In the genomic region with DNA sequence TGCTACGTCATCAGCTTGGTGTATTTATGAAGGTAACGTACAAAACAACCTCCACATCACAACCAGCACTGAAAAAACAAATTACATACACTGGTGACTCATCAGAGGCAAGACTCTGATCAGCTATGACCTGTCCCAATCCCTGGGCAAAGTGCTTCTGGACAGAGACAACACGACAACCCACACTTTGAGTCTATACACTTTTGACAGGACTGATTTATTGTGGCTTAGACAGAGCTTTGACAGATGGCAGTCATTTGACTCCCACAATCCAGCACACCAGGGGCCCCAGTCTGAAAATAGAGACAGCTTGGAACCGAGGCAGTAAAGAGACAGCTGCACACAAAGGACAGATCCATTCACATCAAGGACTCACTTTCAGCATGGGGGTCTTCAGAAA, we compare ENCODE assay signal across 24 mouse cellular contexts. TPM values are rescaled to one million over a fixed set of nuclear protein-coding genes. Genes with fewer than 3 reads are reported as not detected.
DNase-seq lines count a peak whose midpoint lies in the region; ATAC-seq lines count a peak whose summit lies in the region.
"Had no signal": no experiment of that assay in that cellular context is flagged by ENCODE, and none has a peak within 500 bp of the region (broad histone marks: within the 10 kb centered on the region; RNA-seq: fewer than 3 reads in every experiment).

No protein-coding gene starts in this region.

- no peak overlapping the region for H3K9ac ChIP-seq in embryonic facial prominence, embryonic 14.5 days (ENCODE audit: low read depth, low read length)
- H3K9ac ChIP-seq in hindbrain, embryonic 13.5 days = no peak overlapping the region
- no peak overlapping the region for H3K9ac ChIP-seq in hindbrain, embryonic 16.5 days (ENCODE audit: low read depth, low read length)
- no peak overlapping the region for H3K9ac ChIP-seq in neural tube, embryonic 13.5 days
- no peak overlapping the region for H3K9ac ChIP-seq in neural tube, embryonic 15.5 days (replicated peaks)
- H3K9ac ChIP-seq: heart, embryonic 13.5 days; limb, embryonic 12.5 days; liver, embryonic 15.5 days had no signal

- H3K36me3 ChIP-seq in embryonic facial prominence, embryonic 14.5 days (ENCODE audit: control insufficient read depth, insufficient read depth, low read length) = no peaks in the 10 kb centered on the region
- H3K36me3 ChIP-seq in embryonic facial prominence, embryonic 10.5 days (replicated peaks) = peaks cover 25% of the 10 kb centered on the region
- H3K36me3 ChIP-seq in hindbrain, embryonic 13.5 days = peaks cover 45% of the 10 kb centered on the region
- H3K36me3 ChIP-seq in hindbrain, embryonic 16.5 days (ENCODE audit: control insufficient read depth, insufficient read depth, low read length) = peaks cover 7% of the 10 kb centered on the region
- peaks cover 57% of the 10 kb centered on the region for H3K36me3 ChIP-seq in neural tube, embryonic 13.5 days
- H3K36me3 ChIP-seq in neural tube, embryonic 15.5 days = peaks cover 28% of the 10 kb centered on the region
- H3K36me3 ChIP-seq: G1E; liver, embryonic 15.5 days had no signal

- no peaks in the 10 kb centered on the region for H3K4me1 ChIP-seq in embryonic facial prominence, embryonic 14.5 days (ENCODE audit: control insufficient read depth, insufficient read depth, low read length)
- H3K4me1 ChIP-seq in embryonic facial prominence, embryonic 10.5 days = peaks cover 14% of the 10 kb centered on the region
- H3K4me1 ChIP-seq in hindbrain, embryonic 13.5 days (replicated peaks) = peaks cover 4% of the 10 kb centered on the region; the same call in 1 of the 2 replicates
- H3K4me1 ChIP-seq in hindbrain, embryonic 16.5 days (ENCODE audit: control insufficient read depth, insufficient read depth, low read depth, low read length) = no peaks in the 10 kb centered on the region
- peaks cover 4% of the 10 kb centered on the region; the same call in 1 of the 2 replicates for H3K4me1 ChIP-seq in neural tube, embryonic 13.5 days (replicated peaks)
- no peaks in the 10 kb centered on the region for H3K4me1 ChIP-seq in neural tube, embryonic 15.5 days
- H3K4me1 ChIP-seq: limb, embryonic 12.5 days had no signal

- 54% methylated on average over 4 of the region's 4 CpGs for WGBS in embryonic facial prominence, embryonic 14.5 days
- 70% methylated on average over 4 of the region's 4 CpGs for WGBS in embryonic facial prominence, embryonic 10.5 days
- WGBS in hindbrain, embryonic 13.5 days = 45% methylated on average over 4 of the region's 4 CpGs
- 49% methylated on average over 4 of the region's 4 CpGs for WGBS in hindbrain, embryonic 16.5 days
- 35% methylated on average over 4 of the region's 4 CpGs for WGBS in neural tube, embryonic 13.5 days
- 39% methylated on average over 4 of the region's 4 CpGs for WGBS in neural tube, embryonic 15.5 days

- no peak overlapping the region; the same call in 1 of the 2 replicates for H3K27ac ChIP-seq in embryonic facial prominence, embryonic 14.5 days (replicated peaks; ENCODE audit: low read depth, low read length)
- no peak overlapping the region for H3K27ac ChIP-seq in embryonic facial prominence, embryonic 10.5 days (replicated peaks)
- 0 out of 2 replicates have a peak overlapping the region, but pooled peaks have one; percentile 6 for H3K27ac ChIP-seq in hindbrain, embryonic 13.5 days
- no peak overlapping the region for H3K27ac ChIP-seq in hindbrain, embryonic 16.5 days (ENCODE audit: low read depth, low read length)
- 0 out of 2 replicates have a peak overlapping the region, but pooled peaks have one; percentile 2 for H3K27ac ChIP-seq in neural tube, embryonic 13.5 days (replicated peaks)
- no peak overlapping the region for H3K27ac ChIP-seq in neural tube, embryonic 15.5 days (replicated peaks)
- H3K27ac ChIP-seq: heart, embryonic 13.5 days; hindbrain, postnatal 0 days; limb, embryonic 12.5 days; liver, embryonic 15.5 days had no signal

- no peaks in the 10 kb centered on the region for H3K27me3 ChIP-seq in embryonic facial prominence, embryonic 14.5 days (replicated peaks; ENCODE audit: control insufficient read depth, insufficient read depth, low read length)
- no peaks in the 10 kb centered on the region for H3K27me3 ChIP-seq in embryonic facial prominence, embryonic 10.5 days (replicated peaks; ENCODE audit: low read depth, poor library complexity, severe bottlenecking)
- no peaks in the 10 kb centered on the region for H3K27me3 ChIP-seq in hindbrain, embryonic 13.5 days
- H3K27me3 ChIP-seq in hindbrain, embryonic 16.5 days (replicated peaks; ENCODE audit: control insufficient read depth, insufficient read depth, low read length) = no peaks in the 10 kb centered on the region
- no peaks in the 10 kb centered on the region for H3K27me3 ChIP-seq in neural tube, embryonic 13.5 days
- H3K27me3 ChIP-seq in neural tube, embryonic 15.5 days (replicated peaks) = no peaks in the 10 kb centered on the region
- H3K27me3 ChIP-seq: heart, embryonic 13.5 days; limb, embryonic 12.5 days; liver, embryonic 15.5 days had no signal

- DNase-seq in embryonic facial prominence, embryonic 14.5 days (ENCODE audit: low spot score) = peak; percentile 48
- no peak for DNase-seq in embryonic facial prominence, embryonic 10.5 days (ENCODE audit: low spot score)
- no peak for DNase-seq in urinary bladder, postnatal 36 days (ENCODE audit: low spot score in 2 of 2)
- DNase-seq in kidney, adult 9 months = no peak
- DNase-seq: adrenal gland, postnatal 10 days; cerebellum, adult 9-11 months; kidney, adult 2 months; kidney, postnatal 25 days; lung, postnatal 14 days; thymus, postnatal 36 days had no signal

- H3K4me3 ChIP-seq in embryonic facial prominence, embryonic 14.5 days (ENCODE audit: low read depth, low read length) = no peak overlapping the region
- H3K4me3 ChIP-seq in embryonic facial prominence, embryonic 10.5 days = no peak overlapping the region
- no peak overlapping the region for H3K4me3 ChIP-seq in hindbrain, embryonic 13.5 days
- no peak overlapping the region for H3K4me3 ChIP-seq in hindbrain, embryonic 16.5 days (ENCODE audit: low read length)
- H3K4me3 ChIP-seq in neural tube, embryonic 13.5 days = no peak overlapping the region
- H3K4me3 ChIP-seq in neural tube, embryonic 15.5 days (replicated peaks) = no peak overlapping the region
- H3K4me3 ChIP-seq: heart, embryonic 13.5 days; limb, embryonic 12.5 days; liver, embryonic 15.5 days had no signal

- no peak overlapping the region for H3K4me2 ChIP-seq in embryonic facial prominence, embryonic 14.5 days (ENCODE audit: low read depth, low read length)
- no peak overlapping the region for H3K4me2 ChIP-seq in hindbrain, embryonic 13.5 days
- H3K4me2 ChIP-seq in hindbrain, embryonic 16.5 days (ENCODE audit: low read length) = no peak overlapping the region
- no peak overlapping the region for H3K4me2 ChIP-seq in neural tube, embryonic 13.5 days
- H3K4me2 ChIP-seq in neural tube, embryonic 15.5 days = no peak overlapping the region
- H3K4me2 ChIP-seq: heart, embryonic 13.5 days; limb, embryonic 12.5 days; liver, embryonic 15.5 days had no signal

- no peaks in the 10 kb centered on the region for H3K9me3 ChIP-seq in embryonic facial prominence, embryonic 14.5 days (ENCODE audit: control insufficient read depth, low read length)
- H3K9me3 ChIP-seq in embryonic facial prominence, embryonic 10.5 days = no peaks in the 10 kb centered on the region
- H3K9me3 ChIP-seq in hindbrain, embryonic 13.5 days = no peaks in the 10 kb centered on the region
- H3K9me3 ChIP-seq in hindbrain, embryonic 16.5 days (ENCODE audit: control insufficient read depth, low read length) = no peaks in the 10 kb centered on the region
- H3K9me3 ChIP-seq in neural tube, embryonic 13.5 days = no peaks in the 10 kb centered on the region
- H3K9me3 ChIP-seq in neural tube, embryonic 15.5 days (replicated peaks) = no peaks in the 10 kb centered on the region
- H3K9me3 ChIP-seq: G1E; heart, embryonic 13.5 days; liver, embryonic 15.5 days had no signal

- ATAC-seq in embryonic facial prominence, embryonic 14.5 days (ENCODE audit: low read depth) = peak; percentile 57; the same call in 1 of the 2 replicates
- ATAC-seq in hindbrain, embryonic 13.5 days (ENCODE audit: low FRiP score) = no peak
- no peak for ATAC-seq in hindbrain, embryonic 16.5 days
- no peak for ATAC-seq in neural tube, embryonic 13.5 days (ENCODE audit: low read depth)
- no peak for ATAC-seq in neural tube, embryonic 15.5 days (ENCODE audit: low FRiP score)
- ATAC-seq: activated CD4-positive, CD25-positive, alpha-beta regulatory T cell, adult 4 months; forebrain, embryonic 14.5 days; hindbrain, postnatal 0 days; midbrain, embryonic 16.5 days had no signal

RNA-seq across cellular contexts. Expression of gene Dusp3, which starts 12.7 kb away (rescaled TPM):
- polyA plus RNA-seq in embryonic facial prominence, embryonic 14.5 days (2014; fragmentation: Nextera tagmentation; extraction: Ambion mirVana) = 33.3 and 38.3 TPM in 2 replicates
- polyA plus RNA-seq in embryonic facial prominence, embryonic 10.5 days (2016; fragmentation: Nextera tagmentation; extraction: Ambion mirVana) = 11.0 and 11.7 TPM in 2 replicates
- polyA plus RNA-seq in hindbrain, embryonic 13.5 days (2015; fragmentation: Nextera tagmentation; extraction: Ambion mirVana) = 15.4 and 16.0 TPM in 2 replicates
- polyA plus RNA-seq in hindbrain, embryonic 16.5 days (2015; fragmentation: Nextera tagmentation; extraction: Ambion mirVana) = 32.1 and 33.4 TPM in 2 replicates
- polyA plus RNA-seq in neural tube, embryonic 13.5 days (2015; fragmentation: Nextera tagmentation; extraction: Ambion mirVana) = 19.7 and 20.2 TPM in 2 replicates
- 26.4 and 28.9 TPM in 2 replicates for polyA plus RNA-seq in neural tube, embryonic 15.5 days (2015; fragmentation: Nextera tagmentation; extraction: Ambion mirVana)

RNA-seq across cellular contexts. Expression of gene Cfap97d1, which starts 15.4 kb away (rescaled TPM):
- not detected in 2 replicates for polyA plus RNA-seq in embryonic facial prominence, embryonic 14.5 days (2014; fragmentation: Nextera tagmentation; extraction: Ambion mirVana)
- polyA plus RNA-seq in embryonic facial prominence, embryonic 10.5 days (2016; fragmentation: Nextera tagmentation; extraction: Ambion mirVana) = not detected in 2 replicates
- polyA plus RNA-seq in hindbrain, embryonic 13.5 days (2015; fragmentation: Nextera tagmentation; extraction: Ambion mirVana) = not detected in 2 replicates
- not detected in 2 replicates for polyA plus RNA-seq in hindbrain, embryonic 16.5 days (2015; fragmentation: Nextera tagmentation; extraction: Ambion mirVana)
- not detected in 2 replicates for polyA plus RNA-seq in neural tube, embryonic 13.5 days (2015; fragmentation: Nextera tagmentation; extraction: Ambion mirVana)
- not detected in 2 replicates for polyA plus RNA-seq in neural tube, embryonic 15.5 days (2015; fragmentation: Nextera tagmentation; extraction: Ambion mirVana)
- polyA plus RNA-seq: activated CD4-positive, CD25-positive, alpha-beta regulatory T cell, adult 4 months; cortical plate, adult 2 months; forebrain, embryonic 14.5 days; G1E; heart, embryonic 13.5 days; hindbrain, postnatal 0 days; kidney, adult 2 months; limb, embryonic 12.5 days; liver, embryonic 15.5 days; midbrain, embryonic 16.5 days; small intestine, adult 2 months had no signal

RNA-seq across cellular contexts. Expression of gene Mpp3, which starts 28.8 kb away (rescaled TPM):
- 6.3 and 6.4 TPM in 2 replicates for polyA plus RNA-seq in embryonic facial prominence, embryonic 14.5 days (2014; fragmentation: Nextera tagmentation; extraction: Ambion mirVana)
- polyA plus RNA-seq in embryonic facial prominence, embryonic 10.5 days (2016; fragmentation: Nextera tagmentation; extraction: Ambion mirVana) = 8.2 and 10.3 TPM in 2 replicates
- polyA plus RNA-seq in hindbrain, embryonic 13.5 days (2015; fragmentation: Nextera tagmentation; extraction: Ambion mirVana) = 43.5 and 45.9 TPM in 2 replicates
- 59.3 and 62.7 TPM in 2 replicates for polyA plus RNA-seq in hindbrain, embryonic 16.5 days (2015; fragmentation: Nextera tagmentation; extraction: Ambion mirVana)
- polyA plus RNA-seq in neural tube, embryonic 13.5 days (2015; fragmentation: Nextera tagmentation; extraction: Ambion mirVana) = 44.4 and 49.6 TPM in 2 replicates
- polyA plus RNA-seq in neural tube, embryonic 15.5 days (2015; fragmentation: Nextera tagmentation; extraction: Ambion mirVana) = 49.6 and 56.6 TPM in 2 replicates
- polyA plus RNA-seq: G1E had no signal

RNA-seq across cellular contexts. Expression of gene Sost, which starts 32.7 kb away (rescaled TPM):
- polyA plus RNA-seq in embryonic facial prominence, embryonic 14.5 days (2014; fragmentation: Nextera tagmentation; extraction: Ambion mirVana) = not detected in 2 replicates
- polyA plus RNA-seq in embryonic facial prominence, embryonic 10.5 days (2016; fragmentation: Nextera tagmentation; extraction: Ambion mirVana) = 0.20 and 0.30 TPM in 2 replicates
- polyA plus RNA-seq in hindbrain, embryonic 13.5 days (2015; fragmentation: Nextera tagmentation; extraction: Ambion mirVana) = 0.42 TPM in 1 of 2 replicates, not detected in the other
- 0.10 and 0.12 TPM in 2 replicates for polyA plus RNA-seq in hindbrain, embryonic 16.5 days (2015; fragmentation: Nextera tagmentation; extraction: Ambion mirVana)
- 0.08 and 0.14 TPM in 2 replicates for polyA plus RNA-seq in neural tube, embryonic 13.5 days (2015; fragmentation: Nextera tagmentation; extraction: Ambion mirVana)
- 0.23 TPM in 1 of 2 replicates, not detected in the other for polyA plus RNA-seq in neural tube, embryonic 15.5 days (2015; fragmentation: Nextera tagmentation; extraction: Ambion mirVana)
- polyA plus RNA-seq: activated CD4-positive, CD25-positive, alpha-beta regulatory T cell, adult 4 months; forebrain, embryonic 14.5 days; G1E; midbrain, embryonic 16.5 days; small intestine, adult 2 months had no signal

RNA-seq across cellular contexts. Expression of gene Cd300lg, which starts 41.8 kb away (rescaled TPM):
- 0.70 and 0.85 TPM in 2 replicates for polyA plus RNA-seq in embryonic facial prominence, embryonic 14.5 days (2014; fragmentation: Nextera tagmentation; extraction: Ambion mirVana)
- polyA plus RNA-seq in embryonic facial prominence, embryonic 10.5 days (2016; fragmentation: Nextera tagmentation; extraction: Ambion mirVana) = 0.28 and 0.51 TPM in 2 replicates
- polyA plus RNA-seq in hindbrain, embryonic 13.5 days (2015; fragmentation: Nextera tagmentation; extraction: Ambion mirVana) = 0.38 and 0.53 TPM in 2 replicates
- 0.40 and 0.54 TPM in 2 replicates for polyA plus RNA-seq in hindbrain, embryonic 16.5 days (2015; fragmentation: Nextera tagmentation; extraction: Ambion mirVana)
- 0.45 and 0.65 TPM in 2 replicates for polyA plus RNA-seq in neural tube, embryonic 13.5 days (2015; fragmentation: Nextera tagmentation; extraction: Ambion mirVana)
- 0.64 and 0.88 TPM in 2 replicates for polyA plus RNA-seq in neural tube, embryonic 15.5 days (2015; fragmentation: Nextera tagmentation; extraction: Ambion mirVana)
- polyA plus RNA-seq: forebrain, embryonic 14.5 days; G1E had no signal

Comparison
In these comparisons a context has a peak if more than half of its experiments do, and no peak if none do; other contexts are left out.
1. H3K27ac ChIP-seq: peak in hindbrain, embryonic 13.5 days (single experiment) and neural tube, embryonic 13.5 days (single experiment); none in embryonic facial prominence, embryonic 14.5 days (single experiment), embryonic facial prominence, embryonic 10.5 days (single experiment), hindbrain, embryonic 16.5 days (single experiment) and neural tube, embryonic 15.5 days (single experiment).